Mouse (Mus musculus): ENCODE results near the gene Mvb12b. TPM values are rescaled to one million over a fixed set of nuclear protein-coding genes. Genes with fewer than 3 reads are reported as not detected.

Gene Mvb12b
- total RNA-seq, 2 experiments from 2014 or later = 14.9 to 20.7 TPM

DNA sequence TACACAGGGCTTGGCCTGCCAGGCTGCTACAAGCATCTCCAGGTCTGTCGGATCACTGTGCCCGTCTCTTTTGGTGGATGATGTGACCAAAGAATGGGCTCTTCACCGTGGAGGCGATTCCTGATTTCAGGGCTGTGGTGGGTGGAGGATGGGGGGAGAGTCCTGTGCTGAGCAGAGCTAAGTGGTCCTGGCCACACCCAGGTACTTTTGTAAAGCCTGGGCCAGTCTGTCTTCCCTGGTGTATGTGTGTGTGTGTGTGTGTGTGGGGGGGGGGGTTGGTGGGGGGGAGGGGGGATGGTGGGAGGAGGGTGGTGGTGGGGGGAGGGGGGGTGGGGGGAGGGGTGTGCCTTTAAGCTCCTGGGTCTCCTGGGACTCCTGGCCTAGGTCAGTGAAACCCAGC is 174.9 kb downstream of the Mvb12b start:
- DNase-seq = no peak
- intact Hi-C loops (cut with DNase I; ENCODE audit: low total_unique reads) = no loop called here

DNA sequence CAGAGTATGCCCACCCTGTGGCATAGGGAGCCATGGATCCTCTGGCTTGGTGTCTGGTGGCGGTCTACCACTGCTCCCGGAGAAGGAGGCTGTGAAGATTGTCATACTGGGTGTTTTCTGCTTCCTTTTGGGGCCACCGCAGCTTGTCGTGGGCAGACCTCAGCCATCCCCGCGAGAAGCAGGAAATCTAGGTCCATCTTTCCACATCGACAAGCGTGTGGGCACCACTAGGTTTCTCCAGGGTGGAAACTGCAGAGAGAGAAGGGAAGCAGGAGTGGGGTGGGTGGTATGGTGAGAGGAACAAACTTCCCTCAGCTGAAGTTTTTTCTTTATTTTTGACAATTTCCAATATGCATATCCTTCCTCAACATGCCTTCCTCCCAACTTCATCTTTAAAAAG is 178.9 kb downstream of the Mvb12b start:
- DNase-seq = no peak
- intact Hi-C loops (cut with DNase I; ENCODE audit: low total_unique reads) = no loop called here

DNA sequence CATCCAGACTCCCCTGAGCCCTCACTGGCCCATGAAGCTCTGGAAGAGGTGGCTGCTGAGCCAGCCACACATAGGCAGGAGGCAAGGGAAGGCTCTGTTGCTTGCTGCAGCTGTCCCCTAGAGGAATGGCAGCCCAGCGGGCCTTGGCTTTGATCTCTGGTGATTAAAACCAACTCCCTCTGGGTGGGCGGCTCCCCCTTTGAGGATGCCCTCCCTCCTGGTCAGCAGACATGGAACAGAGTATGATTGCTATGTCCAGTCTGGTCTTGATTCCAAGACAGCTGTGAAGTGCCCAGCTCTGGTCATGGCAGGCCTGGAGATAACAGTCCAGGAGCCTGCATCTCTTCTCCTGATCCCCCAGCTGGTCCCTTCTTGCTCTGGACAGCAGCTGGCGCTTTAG is 179.7 kb downstream of the Mvb12b start:
- no peak for DNase-seq
- intact Hi-C loops (cut with DNase I; ENCODE audit: low total_unique reads) = no loop called here

DNA sequence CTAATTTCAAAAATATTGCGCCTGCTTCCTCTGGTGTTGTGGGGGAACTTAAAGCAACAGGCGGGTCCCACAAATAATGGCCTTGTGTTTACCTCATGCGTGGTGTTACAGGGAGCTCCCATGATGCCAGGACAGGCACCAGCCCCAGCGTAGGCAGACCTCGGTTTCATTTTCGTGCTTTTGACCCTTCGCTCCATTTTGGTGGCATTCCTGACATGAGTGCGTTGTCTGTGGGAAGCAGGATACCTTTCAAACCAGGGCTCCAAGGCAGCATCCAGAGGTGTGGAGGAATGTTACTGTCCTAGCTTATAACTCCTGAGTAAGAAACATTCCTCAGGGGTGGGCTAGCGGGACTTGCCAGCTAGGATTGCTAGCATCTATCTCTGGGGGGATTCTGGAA is 181.3 kb downstream of the Mvb12b start:
- DNase-seq = no peak
- intact Hi-C loops (cut with DNase I; ENCODE audit: low total_unique reads) = no loop called here

DNA sequence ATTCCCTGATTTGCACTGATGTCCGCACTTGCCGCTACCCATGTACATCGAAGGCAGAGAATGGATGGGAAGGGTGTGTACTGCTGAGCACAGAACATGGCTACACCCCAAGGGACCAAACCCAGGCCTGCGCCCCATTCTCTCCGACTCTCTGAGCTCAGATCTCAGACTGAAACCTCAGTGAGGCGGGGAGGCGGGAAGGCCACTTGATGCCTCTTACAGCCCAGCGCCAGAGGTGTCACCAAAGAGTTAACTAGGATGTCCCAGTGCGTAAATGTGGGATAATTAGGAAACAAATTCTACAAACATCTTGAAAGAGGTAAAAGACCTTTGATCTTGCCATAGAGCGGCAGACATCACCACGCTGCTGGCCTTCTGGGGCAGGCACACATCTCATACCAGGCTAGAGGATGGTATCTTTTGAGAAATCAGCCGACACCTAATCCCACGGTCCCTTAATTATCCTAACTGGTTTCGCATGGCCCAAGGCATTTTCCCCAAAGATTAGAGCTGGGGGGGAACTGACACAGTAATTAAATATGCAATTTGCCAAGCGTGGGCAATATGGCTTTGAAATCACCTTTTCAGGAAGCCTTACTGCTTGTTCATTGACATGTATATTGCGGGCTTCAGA is 181.9 kb downstream of the Mvb12b start:
- DNase-seq = no peak
- intact Hi-C loops (cut with DNase I; ENCODE audit: low total_unique reads) = no loop called here

DNA sequence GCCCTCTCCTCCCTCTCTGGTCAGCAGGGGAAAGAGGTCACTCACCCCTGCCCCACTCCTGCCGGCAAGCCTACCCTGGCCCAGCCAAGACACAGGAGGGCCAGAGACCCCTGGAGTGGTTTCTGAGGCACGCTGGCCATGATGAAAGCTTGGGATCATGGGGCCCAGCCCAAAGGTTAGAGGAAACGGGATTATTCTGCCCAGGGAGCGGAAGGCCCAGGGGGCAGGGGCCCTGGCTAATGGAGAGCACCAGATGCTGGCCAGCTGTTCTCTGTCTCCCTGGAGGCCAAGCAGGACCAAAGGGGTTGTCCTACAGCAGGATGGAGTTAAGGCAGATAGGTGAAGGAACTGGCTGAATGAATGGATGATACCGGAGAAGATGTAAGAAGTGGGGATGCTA is 184.5 kb downstream of the Mvb12b start:
- DNase-seq = no peak
- intact Hi-C loops (cut with DNase I; ENCODE audit: low total_unique reads) = no loop called here

DNA sequence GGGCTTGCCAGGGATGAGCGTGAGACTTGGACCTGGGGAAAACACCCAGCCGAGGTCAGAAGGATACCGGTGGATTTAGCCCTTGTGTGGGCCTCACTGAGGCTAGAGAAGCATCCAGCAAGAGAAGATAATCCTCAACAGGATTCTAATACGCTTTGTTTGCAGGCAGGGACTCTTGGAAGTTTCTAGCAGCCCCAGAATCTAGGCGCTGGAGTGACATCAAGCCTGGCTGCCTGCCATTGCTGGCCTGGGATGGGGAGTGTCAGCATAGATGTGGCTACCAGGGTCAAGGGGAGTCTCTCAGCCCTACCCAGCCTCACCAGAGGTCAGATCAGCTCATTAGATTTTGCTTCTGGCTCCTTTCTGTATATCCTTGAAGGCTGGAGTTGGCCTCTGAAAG is 185.0 kb downstream of the Mvb12b start:
- intact Hi-C loops (cut with DNase I; ENCODE audit: low total_unique reads) = no loop called here
- DNase-seq = peak; percentile 72

DNA sequence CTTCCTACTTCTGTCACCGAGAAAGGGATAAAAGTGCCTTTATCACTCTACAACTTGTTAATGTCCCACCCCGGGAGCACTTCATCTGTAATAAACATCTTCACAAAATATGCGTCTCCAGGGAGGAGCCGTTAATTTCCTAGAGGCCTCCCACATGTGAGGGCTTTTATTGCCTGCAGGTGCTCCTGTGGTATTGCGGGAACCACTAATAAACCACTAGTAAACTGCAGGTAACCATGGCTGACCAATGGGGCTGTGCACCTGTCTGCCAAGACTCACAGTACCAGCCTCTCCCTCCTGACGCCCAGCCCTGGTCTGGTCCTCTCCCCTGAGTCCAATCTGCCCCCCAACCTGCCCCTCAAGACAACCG is 186.3 kb downstream of the Mvb12b start:
- intact Hi-C loops (cut with DNase I; ENCODE audit: low total_unique reads) = no loop called here
- no peak for DNase-seq

DNA sequence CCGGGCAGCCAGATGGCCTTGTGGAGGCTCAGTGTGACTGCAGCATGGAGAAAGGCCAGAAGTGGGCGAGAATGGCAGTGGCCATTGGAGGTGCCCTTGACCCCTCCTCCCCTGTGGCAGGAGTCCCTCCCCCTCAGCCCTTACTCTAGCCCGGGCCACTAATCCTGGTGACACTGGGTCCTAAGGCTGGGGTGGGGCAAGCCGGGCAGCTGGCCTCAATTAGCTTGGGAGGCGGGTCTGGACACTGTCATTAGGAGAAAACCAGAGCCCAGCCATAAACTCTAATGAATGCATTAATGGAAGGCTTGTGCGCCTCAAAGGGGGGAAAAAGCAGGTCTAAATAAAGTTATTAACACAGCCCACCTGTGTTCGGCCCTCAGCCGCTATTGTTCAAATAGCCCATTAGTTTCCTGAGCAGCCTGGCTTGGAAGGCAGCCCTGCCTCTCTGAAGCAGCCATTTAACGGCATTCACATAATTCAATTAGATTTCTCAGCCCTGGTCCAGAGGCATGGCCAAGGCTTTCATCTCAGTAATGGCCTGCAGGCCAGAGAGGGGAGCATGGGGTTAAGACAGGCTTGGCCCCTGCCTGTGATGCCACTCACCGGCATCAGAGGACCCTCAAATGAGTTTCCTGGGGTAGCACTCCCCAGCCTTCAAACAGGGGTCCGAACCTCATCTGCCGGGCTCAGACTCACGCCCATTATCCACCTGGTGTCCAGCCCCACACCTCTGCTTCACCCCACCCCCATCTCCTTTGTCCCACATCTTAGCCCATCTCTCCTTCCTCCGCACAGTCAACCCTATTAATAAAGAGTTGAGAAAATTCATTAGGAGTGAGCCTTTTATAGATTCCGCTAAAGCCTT is 186.9 kb downstream of the Mvb12b start:
- intact Hi-C loops (cut with DNase I; ENCODE audit: low total_unique reads) = no loop called here
- no peak for DNase-seq

DNA sequence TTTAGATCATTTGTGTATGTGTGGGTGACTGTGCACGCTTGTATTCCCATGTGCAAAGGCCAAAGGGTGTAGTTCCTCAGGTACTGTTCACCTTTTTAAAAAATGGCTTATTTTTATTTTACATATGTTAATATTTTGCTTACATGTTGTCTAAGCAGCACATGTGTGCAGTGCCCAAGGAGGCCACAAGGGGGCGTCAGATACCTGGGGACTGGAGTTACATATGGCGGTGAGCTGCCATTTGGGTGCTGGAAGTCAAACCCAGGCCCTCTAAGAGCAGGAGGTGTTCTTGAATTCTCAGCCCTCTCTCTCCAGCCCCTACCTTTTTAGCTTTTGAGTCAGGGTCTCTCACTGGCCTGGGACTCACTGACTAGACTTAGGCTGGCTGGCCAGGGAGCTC is 188.8 kb downstream of the Mvb12b start:
- intact Hi-C loops (cut with DNase I; ENCODE audit: low total_unique reads) = no loop called here
- no peak for DNase-seq

DNA sequence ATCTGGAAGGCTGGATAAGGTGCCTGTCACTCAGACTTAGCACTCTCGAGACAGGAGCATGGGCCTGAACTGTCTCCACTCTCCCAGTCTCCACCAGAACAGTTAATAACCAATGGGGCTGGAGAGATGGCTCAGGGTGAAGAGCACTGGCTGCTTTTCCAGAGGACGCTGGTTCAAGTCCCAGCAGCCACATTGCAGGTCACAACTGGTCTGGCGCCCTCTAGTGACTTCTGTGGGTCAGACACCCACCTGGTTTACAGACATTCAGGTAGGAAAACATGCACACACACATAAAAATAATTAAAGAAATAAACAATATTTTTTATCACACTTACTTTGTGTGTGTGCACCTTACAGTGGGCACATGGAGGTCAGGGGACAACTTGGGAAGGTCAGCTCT is 191.3 kb downstream of the Mvb12b start:
- DNase-seq = no peak
- intact Hi-C loops (cut with DNase I; ENCODE audit: low total_unique reads) = no loop called here

DNA sequence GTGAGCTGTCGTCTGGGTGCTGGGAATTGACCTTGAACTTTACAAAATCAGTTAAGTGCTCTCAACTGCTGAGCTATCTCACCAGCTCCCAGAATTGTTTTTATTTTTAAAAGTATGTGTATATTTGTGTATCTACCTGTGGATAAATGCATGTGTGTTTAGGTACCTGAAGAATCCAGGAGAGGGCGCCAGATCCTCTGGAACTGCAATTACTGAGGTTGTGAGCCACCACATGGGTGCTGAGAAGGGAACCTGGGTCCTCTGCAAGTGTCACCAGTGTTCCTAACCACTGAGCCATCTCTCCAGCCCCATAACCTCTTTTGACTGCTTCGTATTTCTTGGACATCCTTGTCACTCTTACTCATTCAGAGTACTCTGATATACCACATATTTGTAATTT is 193.8 kb downstream of the Mvb12b start:
- no peak for DNase-seq
- intact Hi-C loops (cut with DNase I; ENCODE audit: low total_unique reads) = no loop called here

DNA sequence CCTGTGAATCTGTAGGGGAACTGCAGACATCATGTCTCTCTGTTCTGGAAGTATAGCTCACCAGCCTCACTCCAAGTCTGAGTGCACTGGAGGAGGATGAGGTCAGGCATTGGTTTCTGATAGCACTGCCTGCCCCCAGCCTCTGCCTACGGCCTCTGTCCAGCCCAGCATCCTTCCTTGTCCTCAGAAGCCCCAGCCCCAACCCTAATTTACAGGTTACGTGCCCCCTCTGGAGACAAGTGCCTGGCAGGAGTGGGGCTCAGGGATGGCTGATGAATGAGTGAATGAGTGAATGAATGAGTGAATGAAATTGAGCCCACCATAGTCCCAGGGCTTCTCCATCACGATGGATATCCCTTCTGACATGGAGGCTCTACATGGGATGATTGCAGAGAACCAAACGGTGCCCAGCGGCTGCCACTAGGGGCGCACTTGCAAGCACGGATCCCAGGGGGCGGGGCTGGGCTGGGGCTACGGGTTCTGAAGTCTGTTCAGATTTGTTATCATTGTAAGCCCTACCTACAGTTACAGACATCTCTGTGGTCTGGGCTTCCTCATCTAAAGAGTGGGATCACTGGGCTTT is 197.8 kb downstream of the Mvb12b start:
- intact Hi-C loops (cut with DNase I; ENCODE audit: low total_unique reads) = no loop called here
- DNase-seq = peak; percentile 33

DNA sequence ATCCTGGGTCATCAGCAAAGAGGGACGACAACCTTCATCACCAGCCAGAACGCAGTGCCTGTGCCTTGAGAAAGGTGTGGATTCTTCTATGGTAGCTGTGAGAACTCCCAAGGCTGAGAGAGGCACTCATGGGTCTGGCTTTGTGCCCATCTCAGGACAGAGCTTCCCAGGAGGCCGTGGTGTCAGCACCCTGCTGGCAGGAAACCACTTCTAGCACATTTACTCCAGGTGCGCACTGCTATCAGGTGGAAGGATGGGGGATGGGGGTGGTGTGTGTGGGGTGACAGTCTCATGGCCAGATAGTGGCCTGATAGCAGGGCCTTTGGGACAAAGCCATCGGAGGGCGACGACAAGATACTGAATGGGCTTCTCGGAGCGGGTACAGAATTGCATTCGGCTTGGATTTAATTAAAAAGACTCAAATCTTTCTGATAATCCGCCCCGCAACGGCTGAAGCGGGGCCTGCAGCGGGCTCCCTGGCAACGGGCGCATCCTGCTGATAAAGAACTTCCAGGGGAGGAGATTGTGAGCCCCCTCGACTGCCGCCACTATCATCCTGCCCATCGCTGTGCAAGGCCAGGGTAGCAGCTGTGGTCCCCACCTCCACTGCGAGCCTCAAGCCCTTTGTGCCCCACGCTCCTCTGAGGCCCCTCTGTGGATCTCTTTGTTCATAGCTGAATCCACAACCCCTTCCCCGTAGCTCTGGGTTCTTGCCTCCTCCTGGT is 198.4 kb downstream of the Mvb12b start:
- no peak for DNase-seq
- intact Hi-C loops (cut with DNase I; ENCODE audit: low total_unique reads) = no loop called here

DNA sequence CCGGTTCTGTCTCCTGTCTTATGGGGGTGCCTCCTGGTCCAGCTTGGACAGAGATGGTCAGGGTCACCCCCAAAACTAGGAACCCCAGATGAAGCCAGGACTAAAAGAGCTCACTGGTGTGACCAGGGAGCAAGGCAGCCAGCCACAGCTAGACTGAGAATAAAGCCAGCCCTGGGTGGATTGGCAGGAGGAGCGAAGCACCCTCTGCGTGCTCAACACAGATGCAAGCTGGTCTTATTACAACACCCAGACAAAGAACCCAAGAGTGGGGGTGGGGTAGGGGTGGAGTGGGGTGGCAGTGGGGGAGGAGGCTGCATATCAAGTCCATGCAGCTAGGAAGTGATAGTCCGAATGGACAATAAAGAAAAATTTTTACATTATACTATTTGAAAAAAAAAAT is 204.2 kb downstream of the Mvb12b start:
- intact Hi-C loops (cut with DNase I; ENCODE audit: low total_unique reads) = loop anchor here (2.0 kb wide), 1 partner anchor 49 kb away; no protein-coding TSS in a partner anchor
- DNase-seq = no peak

DNA sequence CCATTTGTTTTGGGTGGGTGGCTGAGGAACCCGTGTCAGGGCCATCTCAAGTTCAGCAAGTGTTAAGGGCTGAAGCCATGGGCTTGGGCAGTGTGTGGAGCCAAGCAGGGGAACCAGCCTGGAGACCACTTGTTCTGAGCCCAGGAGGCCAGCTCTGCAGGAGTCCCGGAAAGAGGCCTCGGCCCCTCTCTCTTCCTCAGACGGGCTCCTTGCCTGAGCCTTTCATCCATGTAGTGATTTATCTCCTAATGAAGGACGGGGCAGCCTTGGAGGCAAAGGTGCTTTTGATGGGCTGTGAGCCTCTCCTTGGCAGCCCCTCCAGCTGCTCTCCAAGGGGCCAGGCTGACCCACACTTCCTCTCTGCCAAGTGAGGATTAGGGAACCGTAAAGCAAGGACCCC is 204.7 kb downstream of the Mvb12b start:
- intact Hi-C loops (cut with DNase I; ENCODE audit: low total_unique reads) = loop anchor here (2.0 kb wide), 1 partner anchor 50 kb away; no protein-coding TSS in a partner anchor

DNA sequence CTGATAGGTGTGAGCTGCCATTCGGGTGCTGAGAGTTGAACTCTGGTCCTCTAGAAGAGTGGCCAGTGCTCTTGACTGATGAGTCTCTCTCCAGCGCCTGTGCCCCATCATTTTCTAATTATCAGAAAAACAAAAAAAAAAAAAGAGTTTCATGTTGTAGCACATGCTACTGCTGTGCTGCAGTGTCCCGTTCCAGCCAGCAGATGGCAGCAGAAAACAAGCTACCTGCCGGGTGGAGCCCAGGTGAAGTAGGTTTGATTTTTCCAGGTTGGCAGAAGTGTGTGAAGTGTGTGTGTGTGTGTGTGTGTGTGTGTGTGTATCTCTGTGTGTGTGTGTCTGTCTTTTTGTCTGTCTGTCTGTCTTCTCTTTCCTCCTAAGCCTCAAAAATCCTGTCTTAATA is 205.5 kb downstream of the Mvb12b start:
- intact Hi-C loops (cut with DNase I; ENCODE audit: low total_unique reads) = loop anchor here (2.0 kb wide), 1 partner anchor 51 kb away; no protein-coding TSS in a partner anchor
- DNase-seq = peak; percentile 63

More for the DNA sequence above, 204.7 kb downstream of the Mvb12b start:
- DNase-seq = no peak

Data from gastrocnemius, postnatal 14 days (tissue).